Mouse (Mus musculus) colon, adult 2 months (tissue): ENCODE measurements around the gene Nhej1. TPM values are rescaled to one million over a fixed set of nuclear protein-coding genes. Genes with fewer than 3 reads are reported as not detected.

Experiments used
- polyA plus RNA-seq: library from polyadenylated mRNA; depleted of rRNA; stranded (reverse); fragments of >200 nt; gene quantifications from 2 replicates; pipeline ENCODE4 v1.2.3, GENCODE M21; 2012; rRNA removed

Gene Nhej1
- 1.5 and 3.2 TPM in 2 replicates for polyA plus RNA-seq

DNA sequence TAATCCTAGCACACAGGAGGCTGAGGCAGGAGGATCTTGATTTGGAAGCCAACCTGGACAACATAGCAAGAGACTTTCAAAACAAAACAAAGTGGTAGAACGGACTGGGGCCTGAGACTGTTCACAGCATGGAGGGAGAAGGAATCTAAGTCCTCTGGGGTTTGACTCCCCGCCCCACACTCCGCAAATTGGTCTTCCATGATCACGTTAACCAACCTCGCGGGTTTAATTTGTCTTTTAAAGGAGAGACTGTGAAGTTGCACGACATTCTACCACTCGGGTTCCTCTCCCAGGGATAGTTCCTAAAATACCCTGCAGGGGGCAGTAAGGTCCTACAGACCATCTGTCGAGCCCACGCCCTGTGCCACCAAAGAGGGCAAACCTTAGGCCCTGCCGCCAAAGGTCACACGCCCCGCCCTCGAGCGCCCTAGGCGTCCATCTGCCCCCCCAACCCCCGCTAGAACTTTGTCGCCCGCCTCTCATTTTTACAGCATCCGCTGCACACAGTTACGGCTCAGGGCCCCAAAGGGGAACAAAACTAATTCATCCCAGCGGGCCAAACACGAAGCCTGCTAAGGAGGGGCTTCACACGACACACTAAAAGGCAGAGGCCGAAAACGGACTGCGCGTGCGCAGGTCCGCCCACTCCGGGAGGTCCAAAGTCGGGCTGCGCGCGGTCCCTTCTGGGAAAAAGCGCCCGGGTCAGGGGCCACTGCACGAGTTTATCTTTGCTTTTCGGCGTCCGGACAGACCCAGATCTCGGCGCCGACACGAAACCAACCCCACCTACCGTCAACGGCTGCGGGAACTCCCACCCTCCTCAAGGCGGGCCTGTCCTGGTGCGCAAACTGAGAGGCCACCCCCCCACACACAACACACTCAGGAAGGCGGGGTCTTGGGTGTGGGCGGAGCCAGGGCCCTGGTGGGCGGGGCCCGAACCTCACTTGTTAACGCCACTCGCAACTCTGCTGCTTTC lies at the start of gene Nhej1:
Gene Nhej1 (minus strand): TSS at position 855 of the 976 bp plus-strand sequence.

DNA sequence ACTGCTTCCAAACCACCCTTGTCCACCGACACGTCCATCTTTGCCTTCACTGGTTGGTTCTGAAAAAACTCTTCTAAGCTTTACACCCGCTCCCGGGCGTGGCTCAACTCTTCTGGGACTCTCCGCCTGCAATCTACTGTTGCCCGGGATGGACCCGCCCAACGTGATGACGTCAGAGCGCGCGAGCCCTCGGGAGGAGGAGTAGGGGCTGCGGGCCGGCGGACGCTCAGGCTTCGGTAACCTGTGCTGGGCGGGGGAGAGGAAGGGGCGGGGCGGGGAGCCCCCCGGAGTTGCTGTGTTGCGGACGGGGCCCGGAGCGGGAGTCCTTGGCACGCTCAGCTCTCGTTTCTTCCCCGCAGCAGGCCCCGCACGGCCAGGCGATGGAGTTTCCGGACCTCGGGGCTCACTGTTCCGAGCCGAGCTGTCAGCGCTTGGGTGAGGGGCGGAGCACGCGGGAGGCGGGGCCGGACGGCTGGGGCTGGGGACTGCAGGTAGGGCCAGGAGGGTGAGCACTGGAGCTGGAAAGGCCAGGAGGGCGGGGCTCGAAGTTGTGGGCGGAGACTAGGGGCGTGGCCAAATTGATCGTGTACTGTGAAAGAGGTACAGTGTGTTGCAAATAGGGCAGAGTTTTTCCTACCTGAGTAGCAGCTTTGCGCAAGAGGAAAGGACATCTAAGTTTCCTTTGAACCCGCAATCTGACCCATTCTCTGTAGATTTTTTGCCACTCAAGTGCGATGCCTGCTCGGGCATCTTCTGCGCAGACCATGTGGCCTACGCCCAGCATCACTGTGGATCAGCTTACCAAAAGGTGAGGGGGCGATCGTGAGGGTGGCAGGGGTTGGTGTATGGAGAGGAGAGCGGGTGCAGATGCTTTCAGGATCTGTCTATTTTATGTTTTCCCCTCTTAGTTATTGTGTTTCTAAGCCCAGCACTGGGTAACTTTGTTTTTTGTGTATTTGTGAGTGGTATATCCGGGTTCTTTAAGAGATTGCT lies 43.8 kb upstream of the Nhej1 start, which contains the start of gene Zfand2b:
Gene Zfand2b (plus strand): TSS at position 175 of the 993 bp plus-strand sequence.

DNA sequence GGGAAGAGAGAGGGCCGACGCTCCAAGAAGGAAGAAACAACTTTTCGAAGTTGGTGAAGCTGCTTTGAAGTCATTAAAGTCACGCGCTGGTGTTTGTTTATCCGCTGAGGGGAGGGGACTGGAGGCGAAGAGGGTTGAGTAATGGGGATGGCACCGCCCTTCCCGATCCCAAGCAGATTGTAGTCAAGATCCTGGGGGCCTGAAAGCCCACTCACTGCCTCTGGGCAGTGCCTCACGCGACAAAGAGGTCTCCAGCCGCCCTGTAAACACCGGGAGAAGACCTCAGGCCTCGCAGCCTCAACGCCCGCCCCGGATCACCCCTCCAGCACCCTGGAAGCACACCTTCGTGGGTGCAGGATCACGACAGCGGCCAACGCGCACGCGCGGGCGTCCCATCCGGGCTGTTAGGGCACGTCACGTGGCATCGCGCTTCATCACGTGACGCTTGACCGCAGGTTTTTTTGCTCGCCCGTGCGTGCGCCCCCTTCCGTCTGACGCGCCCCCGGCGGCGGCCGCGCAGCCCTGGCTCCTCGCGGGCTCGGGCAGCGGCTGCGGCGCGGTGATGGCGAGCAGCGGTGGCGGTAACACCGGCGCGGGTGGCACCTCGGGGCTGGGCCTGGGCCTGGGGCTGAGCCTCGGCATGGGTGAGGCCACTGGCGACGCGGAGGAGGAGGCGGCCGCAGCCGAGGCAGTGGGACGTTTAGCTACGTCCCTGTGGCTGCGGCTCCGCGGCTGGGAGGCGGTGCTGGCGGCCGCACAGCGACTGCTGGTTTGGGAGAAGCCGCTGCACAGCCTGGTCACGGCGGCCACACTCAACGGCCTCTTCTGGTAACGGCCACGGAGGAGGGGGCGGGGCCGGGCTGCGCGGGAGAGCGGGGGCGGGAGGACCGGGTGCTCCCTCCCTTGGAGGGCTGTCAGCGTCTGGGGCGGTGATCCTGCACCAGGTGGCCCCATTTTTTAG lies 17.6 kb upstream of the Nhej1 start, which contains the start of the genes Cnppd1 and Retreg2:
Gene Cnppd1 (minus strand): TSS at position 411 of the 961 bp plus-strand sequence.
Gene Retreg2 (plus strand): TSS at position 478 of the 961 bp plus-strand sequence.

DNA sequence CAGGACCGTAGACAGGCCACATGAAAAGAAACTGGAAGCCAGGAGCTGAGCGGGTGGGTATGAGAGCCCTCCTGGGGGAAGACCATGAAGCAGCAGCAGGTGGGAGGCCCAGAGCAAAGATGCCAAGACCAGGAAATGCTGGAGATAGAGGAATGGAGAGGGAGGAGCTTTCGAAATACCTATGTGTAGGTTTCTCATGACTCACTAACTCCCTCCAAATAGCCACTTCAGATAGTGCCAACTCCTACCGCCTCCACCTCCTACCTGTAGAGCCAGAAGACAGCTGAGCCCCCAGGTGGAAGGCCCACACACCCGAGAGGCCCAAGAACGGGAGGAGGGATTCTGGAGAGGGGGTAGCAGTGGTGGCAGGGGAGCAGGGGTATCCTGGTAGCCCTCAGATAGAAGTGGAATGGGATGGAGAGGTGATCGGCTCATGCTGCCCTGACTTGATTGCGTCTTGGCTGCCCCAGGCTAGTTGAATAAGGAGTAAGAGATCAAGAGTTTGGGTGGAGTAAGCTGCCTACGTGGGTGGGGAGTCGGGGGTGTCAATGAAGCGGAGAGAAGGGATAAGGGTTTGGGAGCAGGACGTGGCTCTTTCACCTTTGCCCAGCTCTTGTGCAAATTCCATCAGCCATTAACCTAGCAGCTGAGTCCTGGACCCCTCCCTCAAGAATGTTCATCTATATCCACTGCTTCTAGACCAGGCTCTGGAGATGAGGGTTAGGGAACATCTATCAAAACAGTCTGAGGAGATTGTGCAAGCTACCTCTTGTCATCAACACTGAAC lies 8.6 kb upstream of the Nhej1 start, which contains the start of gene Slc23a3:
Gene Slc23a3 (minus strand): TSS at position 470 of the 787 bp plus-strand sequence.

DNA sequence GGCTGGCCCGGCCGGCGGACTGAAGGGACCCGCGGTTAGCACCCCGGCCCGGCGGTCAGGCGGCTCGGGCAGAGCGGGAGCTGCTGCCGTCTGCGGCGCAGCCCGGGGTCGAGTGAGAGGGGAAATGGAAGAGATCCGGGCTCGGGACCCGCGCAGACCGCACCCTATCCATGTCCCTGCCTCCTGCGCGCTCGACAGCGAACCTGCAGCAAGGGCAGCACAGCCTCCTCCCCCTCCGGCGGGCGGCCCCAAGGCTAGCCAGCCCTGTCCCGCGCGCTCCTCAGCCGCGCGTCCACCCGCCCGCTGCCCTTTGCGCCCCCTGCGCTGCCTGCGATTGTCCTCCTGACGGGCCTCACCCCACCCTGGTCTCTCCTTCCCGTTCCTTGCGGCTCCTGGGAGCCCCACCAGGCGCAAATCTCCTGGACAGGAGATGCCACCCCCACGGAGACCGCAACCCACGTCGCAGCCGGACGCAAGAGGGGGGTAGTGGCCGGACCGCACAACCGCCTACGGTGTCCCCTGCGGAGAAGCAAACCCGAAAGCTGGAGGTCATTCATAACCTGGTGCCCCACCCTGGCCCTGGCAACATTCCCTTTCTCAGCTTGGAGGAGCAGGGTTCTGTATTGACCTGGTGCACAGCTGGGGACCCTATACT lies 173.3 kb downstream of the Nhej1 start, which contains the start of gene Ihh:
Gene Ihh (minus strand): TSS at position 117 of the 655 bp plus-strand sequence.

DNA sequence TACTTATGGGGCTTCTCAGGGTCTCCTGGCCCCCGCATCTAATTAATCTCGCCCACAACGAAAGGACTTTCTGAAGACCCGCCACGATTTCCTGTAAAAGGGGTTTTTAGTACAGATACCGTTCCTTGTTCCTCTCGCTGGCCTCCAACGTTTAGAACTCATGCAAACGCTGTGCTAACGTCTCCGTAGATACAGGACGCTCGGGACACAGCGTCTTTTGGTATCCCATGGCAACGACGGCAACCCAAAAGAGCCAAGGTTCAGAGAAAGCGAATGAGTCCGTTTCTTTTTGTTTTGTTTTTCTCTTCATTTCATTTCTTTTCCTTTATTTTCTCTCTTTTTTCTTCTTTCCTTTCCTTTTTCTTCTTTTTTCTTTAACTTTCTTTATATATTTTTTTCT lies 189.6 kb downstream of the Nhej1 start, which contains the start of gene Cfap65:
Gene Cfap65 (minus strand): TSS at position 198 of the 400 bp plus-strand sequence.

Other genes starting within 250 kb of the Nhej1 start
- 1.4 and 3.8 TPM in 2 replicates for gene Fev, start 239.8 kb downstream of the Nhej1 start, polyA plus RNA-seq
- 1.5 and 1.9 TPM in 2 replicates for gene Cryba2, start 232.1 kb downstream of the Nhej1 start, polyA plus RNA-seq
- gene Cfap65, start 189.6 kb downstream of the Nhej1 start, polyA plus RNA-seq = 0.10 and 0.15 TPM in 2 replicates
- gene Ihh, start 173.5 kb downstream of the Nhej1 start, polyA plus RNA-seq = 186 and 200 TPM in 2 replicates
- 3.2 and 4.2 TPM in 2 replicates for gene Slc23a3, start 8.7 kb upstream of the Nhej1 start, polyA plus RNA-seq
- 76.1 and 79.1 TPM in 2 replicates for gene Cnppd1, start 17.5 kb upstream of the Nhej1 start, polyA plus RNA-seq
- 112 and 187 TPM in 2 replicates for gene Retreg2, start 17.6 kb upstream of the Nhej1 start, polyA plus RNA-seq
- 87.5 and 101 TPM in 2 replicates for gene Zfand2b, start 43.4 kb upstream of the Nhej1 start, polyA plus RNA-seq
- gene Abcb6, start 55.2 kb upstream of the Nhej1 start, polyA plus RNA-seq = 52.0 and 58.9 TPM in 2 replicates
- 18.2 and 19.4 TPM in 2 replicates for gene Ankzf1, start 67.0 kb upstream of the Nhej1 start, polyA plus RNA-seq
- 91.9 and 103 TPM in 2 replicates for gene Atg9a, start 67.0 kb upstream of the Nhej1 start, polyA plus RNA-seq
- 3.3 and 5.5 TPM in 2 replicates for gene Glb1l, start 85.6 kb upstream of the Nhej1 start, polyA plus RNA-seq
- gene Stk16, start 85.6 kb upstream of the Nhej1 start, polyA plus RNA-seq = 166 and 233 TPM in 2 replicates
- gene Tuba4a, start 94.7 kb upstream of the Nhej1 start, polyA plus RNA-seq = 93.3 and 109 TPM in 2 replicates
- not detected in 2 replicates for gene A630095N17Rik, start 106.9 kb upstream of the Nhej1 start, polyA plus RNA-seq
- gene Dnajb2, start 111.2 kb upstream of the Nhej1 start, polyA plus RNA-seq = 32.2 and 35.1 TPM in 2 replicates
- gene Ptprn, start 139.3 kb upstream of the Nhej1 start, polyA plus RNA-seq = 12.7 and 13.4 TPM in 2 replicates
- gene Resp18, start 153.2 kb upstream of the Nhej1 start, polyA plus RNA-seq = 12.2 and 18.9 TPM in 2 replicates
- gene Dnpep, start 192.8 kb upstream of the Nhej1 start, polyA plus RNA-seq = 187 and 208 TPM in 2 replicates
- gene Des, start 235.1 kb upstream of the Nhej1 start, polyA plus RNA-seq = 766 and 827 TPM in 2 replicates